Mouse (Mus musculus): ENCODE results near the gene Jun. TPM values are rescaled to one million over a fixed set of nuclear protein-coding genes. Genes with fewer than 3 reads are reported as not detected.

The Jun gene
- total RNA-seq, 4 experiments from 2014 or later, result 43.7 to 85.1 (median 58.2) TPM

DNA sequence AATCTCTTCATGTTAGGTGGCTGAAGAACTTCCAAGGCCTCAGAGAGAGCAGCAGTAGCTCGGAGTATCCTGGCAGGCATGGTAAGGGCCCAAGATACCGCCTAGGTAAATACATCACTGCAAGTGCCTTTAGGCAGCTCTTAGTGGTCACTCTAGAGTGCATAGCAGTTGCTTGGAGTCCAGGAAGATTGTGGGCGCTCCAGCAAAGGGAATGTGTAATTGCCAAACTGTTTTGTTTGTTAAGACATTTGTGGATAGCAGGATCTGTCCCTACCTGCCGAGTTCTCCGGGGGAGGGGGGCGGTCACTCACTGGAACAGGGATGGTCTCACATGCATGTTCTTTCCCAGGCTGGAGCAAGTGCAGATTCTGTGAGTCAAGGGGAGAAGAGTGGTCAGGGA lies 22.3 kb upstream of the Jun start:
- no peak for DNase-seq (ENCODE audit: low spot score in 2 of 2)

GRCm38 (mm10) chr4:95073214-95073750 lies 21.3 kb upstream of the Jun start:
- no peak for DNase-seq (ENCODE audit: low spot score in 2 of 2)

GRCm38 (mm10) chr4:95070407-95070806 lies 18.4 kb upstream of the Jun start:
- DNase-seq (ENCODE audit: low spot score in 2 of 2), result no peak

DNA sequence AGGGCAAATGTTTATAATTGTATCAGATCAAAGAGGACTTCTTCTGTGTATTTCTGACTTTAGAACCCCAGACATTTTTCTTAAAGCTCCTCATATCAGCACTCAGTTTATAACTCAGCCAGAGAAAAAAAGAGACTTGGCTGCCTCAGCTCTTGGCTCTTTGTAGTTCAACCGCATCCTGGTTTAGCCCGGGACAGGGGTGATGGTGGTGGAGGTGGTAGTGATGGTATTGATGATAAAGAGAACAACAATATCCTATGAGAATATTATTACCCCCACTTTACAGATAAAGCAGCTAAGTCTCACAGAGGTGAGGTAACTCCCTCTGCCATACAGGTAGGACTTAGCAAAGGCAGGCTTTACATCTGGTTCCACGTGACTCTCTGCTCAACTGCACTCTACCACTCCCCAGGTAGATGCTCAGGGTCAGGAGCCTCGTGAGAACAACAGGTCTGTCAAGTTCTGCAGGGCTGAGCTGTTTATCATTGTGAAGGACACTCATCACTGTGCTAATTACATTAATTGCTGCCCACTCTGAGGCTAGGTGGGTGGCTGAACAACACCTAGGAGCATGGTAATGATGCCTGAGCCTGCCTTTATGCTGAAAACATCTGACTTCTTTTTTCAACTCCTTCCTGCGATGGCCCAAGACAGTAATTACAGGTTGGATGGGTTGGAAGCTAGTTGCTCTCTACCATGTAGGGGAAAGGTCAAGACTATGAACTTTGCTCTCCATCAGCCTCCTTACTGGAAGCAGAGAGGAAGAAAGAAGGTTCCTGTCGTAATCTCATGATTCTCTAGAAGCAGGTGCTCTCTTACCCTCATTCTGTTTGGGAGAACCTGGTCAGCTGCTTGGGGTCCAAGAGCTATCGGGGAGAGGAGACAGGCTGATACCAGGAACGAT lies 16.3 kb upstream of the Jun start:
- DNase-seq (ENCODE audit: low spot score in 2 of 2), result no peak

GRCm38 (mm10) chr4:95063609-95064210 lies 11.7 kb upstream of the Jun start:
- DNase-seq (ENCODE audit: low spot score in 2 of 2), result no peak

DNA sequence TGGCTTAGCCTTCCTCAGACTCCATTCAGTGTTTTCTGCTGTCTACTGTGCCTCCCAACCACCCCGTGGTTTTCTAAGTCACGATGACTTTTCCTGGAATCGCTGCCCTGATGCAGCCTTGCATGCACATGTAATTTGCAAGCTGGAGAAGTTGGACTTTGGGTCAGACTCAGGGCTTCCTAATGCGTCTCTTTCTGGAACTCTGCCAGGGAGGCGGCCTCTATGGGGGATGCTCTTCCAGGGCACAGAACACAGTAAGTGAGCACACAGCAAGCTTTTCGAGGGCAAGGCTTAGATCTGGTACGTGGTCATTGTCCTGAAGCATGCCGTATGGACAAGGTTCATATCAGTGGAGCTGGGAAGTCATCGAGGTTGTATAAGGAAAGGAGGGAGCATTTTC lies 10.9 kb upstream of the Jun start:
- DNase-seq (ENCODE audit: low spot score in 2 of 2), result no peak

DNA sequence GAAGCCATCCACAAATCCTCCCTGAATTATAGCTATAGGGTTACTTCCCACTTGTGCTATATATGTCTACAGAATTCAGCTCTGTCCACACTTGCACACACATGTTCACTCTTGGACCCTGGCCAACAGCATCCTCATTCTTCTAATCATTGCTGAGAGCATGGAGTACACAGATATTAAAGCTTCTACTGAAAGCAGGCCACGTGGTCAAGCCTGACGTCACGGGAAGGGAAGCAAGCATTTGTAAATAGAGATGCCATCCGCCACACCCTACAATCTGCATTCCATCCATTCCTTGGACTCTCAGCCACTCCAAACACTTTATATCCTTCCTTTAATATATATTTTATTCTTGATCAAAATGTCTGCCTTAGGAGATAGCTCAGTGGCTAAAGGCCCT lies 5.2 kb upstream of the Jun start:
- DNase-seq (ENCODE audit: low spot score in 2 of 2), result no peak

GRCm38 (mm10) chr4:95055276-95055675 lies 3.3 kb upstream of the Jun start:
- no peak for DNase-seq (ENCODE audit: low spot score in 2 of 2)

GRCm38 (mm10) chr4:95054336-95054735 lies 2.3 kb upstream of the Jun start:
- DNase-seq (ENCODE audit: low spot score in 2 of 2), result no peak

DNA sequence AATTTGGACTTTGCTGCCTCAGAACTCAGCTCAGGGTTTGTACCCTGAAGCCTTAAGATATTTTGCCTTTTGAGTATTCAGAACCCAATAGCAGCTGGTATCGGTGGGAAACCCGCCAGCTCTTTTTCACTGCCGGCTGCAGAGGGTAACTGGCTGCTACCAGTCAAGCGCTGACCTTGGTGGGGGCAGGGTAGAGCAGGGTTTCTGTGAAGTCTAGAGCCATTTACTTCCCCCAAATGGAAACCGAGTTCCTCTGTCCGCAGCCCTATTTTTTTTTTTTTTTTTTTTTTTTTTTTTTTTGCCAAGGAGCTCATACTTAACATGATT lies 1.7 kb upstream of the Jun start:
- DNase-seq (ENCODE audit: low spot score in 2 of 2), result peak; percentile 75 to 82

DNA sequence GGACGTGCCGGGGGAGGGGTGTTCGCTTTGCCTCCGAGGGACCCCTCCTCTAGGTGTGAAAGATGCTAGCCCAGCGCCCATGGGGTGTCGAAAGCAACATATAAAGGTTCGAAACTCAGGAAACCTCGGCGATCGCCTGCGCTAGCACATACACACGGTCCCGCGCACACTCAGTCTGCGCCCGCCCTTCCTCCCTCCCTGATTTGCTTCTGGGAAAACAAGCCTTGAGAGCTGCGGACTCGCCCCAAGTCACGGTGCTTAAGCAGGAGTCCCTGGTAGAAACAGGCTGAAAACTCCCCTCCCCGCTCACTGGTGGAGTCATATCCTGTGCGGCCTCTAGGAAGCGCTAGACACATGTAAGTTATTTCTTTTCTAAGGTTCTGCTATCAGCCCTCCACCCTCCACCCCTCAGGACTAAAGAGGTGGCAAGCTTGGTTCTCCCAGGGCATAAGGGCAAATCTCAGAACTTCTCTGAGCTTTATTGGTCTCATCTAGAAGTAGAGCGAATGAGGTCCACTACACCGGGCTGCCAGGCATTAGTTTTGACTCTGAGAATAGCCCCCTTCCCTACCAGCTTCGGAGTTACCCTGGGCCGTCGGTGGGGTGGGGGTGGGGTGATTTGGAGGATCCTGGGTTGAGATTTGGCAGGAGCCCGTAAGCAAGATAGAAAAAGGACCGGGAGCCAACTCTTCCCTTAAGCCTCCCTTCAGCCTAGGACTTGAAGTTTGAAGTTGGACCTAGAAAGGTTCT lies 1.2 kb upstream of the Jun start:
- DNase-seq (ENCODE audit: low spot score in 2 of 2), result peak; percentile 95 to 96

DNA sequence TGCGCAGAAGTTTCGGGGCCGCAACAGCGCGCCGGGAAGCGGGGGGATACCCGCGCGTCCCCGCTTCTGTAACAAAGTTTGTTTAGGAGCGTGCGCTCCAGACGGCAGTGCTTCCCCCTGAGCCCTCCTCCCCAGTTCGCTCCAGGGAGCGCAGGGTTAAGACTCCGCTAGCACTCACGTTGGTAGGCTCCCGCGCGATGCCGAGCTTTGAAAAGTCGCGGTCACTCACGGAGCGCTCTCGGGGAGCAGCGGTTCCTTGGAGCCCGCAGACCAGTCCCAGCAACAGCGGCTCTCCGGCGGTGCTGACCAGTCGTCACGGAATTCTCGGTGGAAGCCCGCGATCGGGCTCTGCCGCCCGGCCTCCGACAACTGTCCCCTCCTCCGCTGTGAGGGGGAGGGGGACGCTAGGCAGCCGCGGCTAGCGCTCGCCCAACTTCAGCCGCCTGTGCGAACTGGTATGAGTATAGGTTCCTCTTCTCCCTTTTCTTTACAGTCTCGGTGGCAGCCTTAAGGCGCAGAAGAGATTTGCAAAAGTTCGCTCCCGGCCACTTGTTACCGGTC lies 631 bp downstream of the Jun start:
- peak; percentile 34 to 46 for DNase-seq (ENCODE audit: low spot score in 2 of 2)

DNA sequence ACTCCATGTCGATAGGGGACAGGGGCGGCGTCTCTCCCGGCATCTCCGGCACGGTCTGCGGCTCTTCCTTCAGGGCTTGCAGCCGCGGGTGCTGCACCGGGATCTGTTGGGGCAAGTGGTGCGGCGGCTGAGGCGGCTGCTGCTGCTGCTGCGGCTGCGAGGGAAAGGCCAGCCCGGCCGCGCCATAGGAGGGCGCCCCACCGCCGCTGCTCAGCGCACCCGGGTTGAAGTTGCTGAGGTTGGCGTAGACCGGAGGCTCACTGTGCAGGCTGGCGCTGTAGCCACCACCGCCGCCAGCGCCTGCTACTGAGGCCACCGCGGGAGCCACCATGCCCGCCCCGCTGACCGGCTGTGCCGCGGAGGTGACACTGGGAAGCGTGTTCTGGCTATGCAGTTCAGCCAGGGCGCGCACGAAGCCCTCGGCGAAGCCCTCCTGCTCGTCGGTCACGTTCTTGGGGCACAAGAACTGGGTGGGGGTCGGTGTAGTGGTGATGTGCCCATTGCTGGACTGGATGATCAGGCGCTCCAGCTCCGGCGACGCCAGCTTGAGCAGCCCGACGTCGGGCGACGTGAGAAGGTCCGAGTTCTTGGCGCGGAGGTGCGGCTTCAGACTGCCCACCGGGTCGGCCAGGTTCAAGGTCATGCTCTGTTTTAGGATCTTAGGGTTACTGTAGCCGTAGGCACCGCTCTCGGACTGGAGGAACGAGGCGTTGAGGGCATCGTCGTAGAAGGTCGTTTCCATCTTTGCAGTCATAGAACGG lies 1.3 kb downstream of the Jun start:
- peak; percentile 72 to 77 for DNase-seq (ENCODE audit: low spot score in 2 of 2)

DNA sequence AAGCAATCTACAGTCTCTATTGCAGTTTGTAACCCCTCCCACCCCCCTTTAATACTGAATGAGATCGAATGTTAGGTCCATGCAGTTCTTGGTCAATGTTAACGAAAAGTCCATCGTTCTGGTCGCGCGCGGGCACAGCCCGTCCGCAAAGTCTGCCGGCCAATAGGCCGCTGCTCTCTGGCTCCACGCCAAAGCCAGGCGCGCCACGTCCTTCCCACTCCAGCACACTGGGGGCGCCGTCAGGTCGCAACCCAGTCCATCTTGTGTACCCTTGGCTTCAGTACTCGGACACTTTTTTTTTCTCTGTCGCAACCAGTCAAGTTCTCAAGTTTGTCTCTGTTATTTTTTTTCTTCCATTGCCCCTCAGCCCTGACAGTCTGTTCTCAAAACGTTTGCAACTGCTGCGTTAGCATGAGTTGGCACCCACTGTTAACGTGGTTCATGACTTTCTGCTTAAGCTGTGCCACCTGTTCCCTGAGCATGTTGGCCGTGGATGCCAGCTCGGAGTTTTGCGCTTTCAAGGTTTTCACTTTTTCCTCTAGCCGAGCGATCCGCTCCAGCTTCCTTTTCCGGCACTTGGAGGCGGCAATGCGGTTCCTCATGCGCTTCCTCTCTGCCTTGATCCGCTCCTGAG lies 2.0 kb downstream of the Jun start:
- DNase-seq (ENCODE audit: low spot score in 2 of 2), result peak; percentile 78 to 87

DNA sequence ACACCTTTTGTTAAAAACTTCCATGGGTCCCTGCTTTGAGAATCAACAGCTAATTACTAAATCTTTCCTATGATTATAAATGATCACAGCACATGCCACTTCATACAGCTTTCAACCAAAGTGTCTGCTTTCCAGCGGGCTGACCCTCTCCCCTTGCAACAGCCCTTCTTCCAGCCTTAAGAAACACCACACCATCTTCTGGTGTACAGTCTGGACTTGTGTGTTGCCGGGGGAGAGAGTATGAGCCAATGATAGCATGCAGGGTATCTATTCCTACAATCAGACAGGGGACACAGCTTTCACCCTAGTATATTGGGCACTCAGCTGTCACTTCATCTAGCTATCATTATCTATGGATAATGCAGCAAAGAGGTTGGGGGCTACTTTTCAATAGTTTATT lies 2.9 kb downstream of the Jun start:
- no peak for DNase-seq (ENCODE audit: low spot score in 2 of 2)

GRCm38 (mm10) chr4:95048731-95049100 lies 3.3 kb downstream of the Jun start:
- no peak for DNase-seq (ENCODE audit: low spot score in 2 of 2)

DNA sequence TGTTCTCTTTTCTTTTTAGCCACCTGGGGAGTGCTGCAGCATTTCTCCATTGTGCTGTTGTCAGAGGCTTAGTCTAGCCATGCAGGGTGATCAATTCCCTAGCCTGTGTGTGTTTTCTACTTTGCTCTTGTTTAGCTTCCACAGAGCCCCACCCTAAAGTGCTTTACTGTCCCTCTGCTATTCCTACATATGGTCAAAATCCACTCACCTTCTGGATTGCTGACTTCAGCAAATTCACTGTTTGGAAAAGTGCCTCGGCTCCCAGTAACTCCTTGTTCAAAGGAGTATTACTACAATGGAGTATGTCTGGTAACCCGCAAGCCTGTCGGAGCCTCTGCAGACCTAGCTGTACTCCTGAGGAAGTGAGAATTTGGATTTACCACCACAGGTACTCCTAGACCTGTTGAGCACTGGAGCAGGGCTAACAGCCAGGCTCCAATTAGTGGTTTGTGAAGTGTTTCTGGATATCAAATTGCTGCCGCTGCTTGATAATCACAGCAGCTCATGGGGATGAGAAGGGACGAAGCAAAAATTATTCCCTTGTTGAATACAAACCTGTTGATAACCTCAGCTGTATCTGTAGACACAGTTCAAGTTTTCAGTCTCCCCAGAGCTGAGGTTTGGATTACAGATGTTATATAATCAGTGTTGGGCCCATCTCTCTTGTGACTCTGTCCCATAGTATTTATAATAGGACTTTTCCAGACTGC lies 3.8 kb downstream of the Jun start:
- DNase-seq (ENCODE audit: low spot score in 2 of 2), result no peak

DNA sequence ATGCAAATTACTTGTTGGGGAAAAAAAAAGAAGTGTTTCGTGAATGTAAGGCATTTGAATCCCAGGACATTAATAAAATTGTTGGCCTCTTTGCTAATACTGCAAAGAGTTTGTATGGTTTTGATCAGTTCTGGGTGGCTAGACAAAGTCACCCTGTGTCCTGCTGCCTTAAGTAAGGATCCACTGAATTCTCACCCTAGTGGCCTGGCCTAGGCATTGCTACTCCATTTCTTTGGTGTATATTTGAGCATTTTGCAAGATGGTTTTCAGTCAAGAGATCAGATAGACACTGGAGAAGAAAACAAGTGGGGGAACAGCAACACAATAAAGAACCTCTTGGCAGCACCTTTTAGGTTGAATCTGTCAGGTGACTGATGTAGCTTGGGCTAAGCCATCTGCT lies 6.9 kb downstream of the Jun start:
- DNase-seq (ENCODE audit: low spot score in 2 of 2), result no peak

DNA sequence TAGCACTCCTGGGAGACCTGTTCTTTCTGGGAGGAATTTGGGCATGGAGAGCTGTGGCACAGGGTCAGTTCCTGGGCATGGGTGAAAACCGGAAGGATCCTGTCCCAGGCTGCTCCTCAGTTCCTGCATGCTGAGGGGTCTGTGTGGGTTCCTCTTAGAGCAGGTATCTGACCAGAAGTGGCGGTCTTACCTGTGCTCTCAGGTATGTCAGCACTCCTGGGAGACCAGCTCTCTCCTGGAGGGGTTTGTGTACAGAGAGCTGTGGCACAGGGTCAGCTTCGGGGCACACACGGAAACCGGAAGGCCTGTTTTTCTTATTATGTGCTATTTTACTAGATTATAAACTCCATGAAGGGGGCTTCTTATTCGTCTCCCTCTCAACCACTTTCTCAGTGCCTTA lies 7.3 kb downstream of the Jun start:
- no peak for DNase-seq (ENCODE audit: low spot score in 2 of 2)

- DNase-seq (ENCODE audit: low spot score in 2 of 2), result no peak
These were observed 14.0 kb downstream of the Jun start for GRCm38 (mm10) chr4:95038024-95038423.
